13 mouse cellular contexts compared by ENCODE assay signal in genomic region chr5:148490391-148490790, GRCm38 (mm10).
A peak's percentile ranks its signal among the peaks of the same experiment; 100 is the strongest.
DNase-seq lines count a peak whose midpoint lies in the region; ATAC-seq and TF ChIP-seq lines count a peak whose summit lies in the region.
"Had no signal": no experiment of that assay in that cellular context is flagged by ENCODE, and none has a peak within 500 bp of the region (broad histone marks: within the 10 kb centered on the region; RNA-seq: fewer than 3 reads in every experiment).

No protein-coding gene starts in this region.

- DNase-seq in cerebellum, adult 2 months, result no peak
- no peak for DNase-seq in cerebellum, adult 8-10 months
- no peak for DNase-seq in heart, postnatal 4 days
- peak; percentile 16 for DNase-seq in left cerebral cortex, postnatal 4 days
- no peak for DNase-seq in left cerebral cortex, postnatal 14 days (ENCODE audit: low spot score in 2 of 2)
- DNase-seq: kidney, adult 9 months; thymus, postnatal 4 days had no signal

- no peaks in the 10 kb centered on the region for H3K9me3 ChIP-seq in heart, embryonic 15.5 days (replicated peaks)
- H3K9me3 ChIP-seq in limb, embryonic 13.5 days, result no peaks in the 10 kb centered on the region
- H3K9me3 ChIP-seq: embryonic facial prominence, embryonic 12.5 days; G1E had no signal

- no peaks in the 10 kb centered on the region for H3K4me1 ChIP-seq in cerebellum, adult 2 months (ENCODE audit: control insufficient read depth, insufficient read depth, low read length)
- H3K4me1 ChIP-seq in heart, embryonic 15.5 days (replicated peaks), result peaks cover 21% of the 10 kb centered on the region
- H3K4me1 ChIP-seq in limb, embryonic 13.5 days, result peaks cover 28% of the 10 kb centered on the region

- ATAC-seq in heart, embryonic 15.5 days (replicated peaks; ENCODE audit: insufficient number of reproducible peaks, insufficient read depth, low FRiP score, low read depth), result no peak
- ATAC-seq in limb, embryonic 13.5 days (ENCODE audit: low FRiP score, low read depth), result 0 out of 2 replicates have a peak, but pooled peaks have one; percentile 8
- ATAC-seq in erythroblast, adult 5-6 weeks (replicated peaks; ENCODE audit: low FRiP score, poor library complexity, severe bottlenecking), result no peak

- no peaks in the 10 kb centered on the region for H3K36me3 ChIP-seq in heart, embryonic 15.5 days
- no peaks in the 10 kb centered on the region for H3K36me3 ChIP-seq in limb, embryonic 13.5 days
- H3K36me3 ChIP-seq: embryonic facial prominence, embryonic 12.5 days; G1E had no signal

- H3K27ac ChIP-seq in cerebellum, adult 2 months (ENCODE audit: insufficient read depth, low read length), result peak overlapping the region; percentile 83
- no peak overlapping the region for H3K27ac ChIP-seq in heart, embryonic 15.5 days
- H3K27ac ChIP-seq in limb, embryonic 13.5 days, result peak overlapping the region; percentile 69; the same call in 1 of the 2 replicates
- H3K27ac ChIP-seq: embryonic facial prominence, embryonic 12.5 days had no signal

- H3K27me3 ChIP-seq in cerebellum, adult 2 months (ENCODE audit: control insufficient read depth, insufficient read depth, low read length), result no peaks in the 10 kb centered on the region
- H3K27me3 ChIP-seq in heart, embryonic 15.5 days, result no peaks in the 10 kb centered on the region
- peaks cover 4% of the 10 kb centered on the region; the same call in 1 of the 2 replicates for H3K27me3 ChIP-seq in limb, embryonic 13.5 days
- H3K27me3 ChIP-seq: embryonic facial prominence, embryonic 12.5 days; megakaryocyte, embryonic 14.5 days had no signal

- intact Hi-C loops in left cerebral cortex, postnatal 4 days (cut with DNase I), result no loop called here
- intact Hi-C loops in left cerebral cortex, postnatal 14 days (cut with DNase I), result no loop called here

- no peak overlapping the region for H3K9ac ChIP-seq in heart, embryonic 15.5 days
- H3K9ac ChIP-seq in limb, embryonic 13.5 days, result no peak overlapping the region
- H3K9ac ChIP-seq: embryonic facial prominence, embryonic 12.5 days had no signal

- TF ChIP-seq CTCF in cerebellum, adult 2 months (IDR thresholded peaks at IDR 0.05; ENCODE audit: borderline replicate concordance, insufficient read depth, low read depth, low read length), result no peak

- WGBS in cerebellum, adult 2 months, result 30% methylated on average over 3 of the region's 3 CpGs
- 72% methylated on average over 3 of the region's 3 CpGs for WGBS in heart, embryonic 15.5 days
- WGBS in limb, embryonic 13.5 days, result 69% methylated on average over 3 of the region's 3 CpGs

- no peak for TF ChIP-seq POLR2A in cerebellum, adult 2 months (IDR thresholded peaks at IDR 0.05; ENCODE audit: borderline replicate concordance, insufficient read depth, low read length)

- 0 out of 2 replicates have a peak overlapping the region, but pooled peaks have one; percentile 48 for H3K4me2 ChIP-seq in heart, embryonic 15.5 days
- H3K4me2 ChIP-seq in limb, embryonic 13.5 days (replicated peaks), result peak overlapping the region; percentile 47; the same call in 1 of the 2 replicates
- H3K4me2 ChIP-seq: embryonic facial prominence, embryonic 12.5 days had no signal

- H3K4me3 ChIP-seq in cerebellum, adult 2 months (replicated peaks; ENCODE audit: insufficient read depth, low read depth, low read length), result peak overlapping the region; percentile 47
- no peak overlapping the region for H3K4me3 ChIP-seq in heart, embryonic 15.5 days
- no peak overlapping the region for H3K4me3 ChIP-seq in limb, embryonic 13.5 days
- H3K4me3 ChIP-seq: embryonic facial prominence, embryonic 12.5 days; megakaryocyte, embryonic 14.5 days had no signal
